Mouse (Mus musculus) embryonic facial prominence, embryonic 12.5 days (tissue): Measurements from ENCODE around the gene Zc3h12c. TPM values are rescaled to one million over a fixed set of nuclear protein-coding genes. Genes with fewer than 3 reads are reported as not detected.

Source experiments
- ATAC-seq: fragments of 200-750 bp; cut with Nextera tagmentation; 2 replicates; pipeline ENCODE4 v1.8.0; 2017; ENCODE audit not compliant: insufficient number of reproducible peaks, insufficient read depth, low FRiP score, low TSS enrichment
- H3K27ac ChIP-seq: fragments of 300-500 bp; sonication (generic); 2 replicates; pipeline ENCODE4 v1.5.1; 2016; ENCODE audit warnings: mild to moderate bottlenecking
- H3K27me3 ChIP-seq: fragments of 300-500 bp; sonication (generic); 2 replicates; pipeline ENCODE4 v1.6.1; 2016; ENCODE audit warnings: mild to moderate bottlenecking, moderate library complexity
- H3K36me3 ChIP-seq: fragments of 300-500 bp; sonication (generic); 2 replicates; pipeline ENCODE4 v1.6.1; 2016; ENCODE audit warnings: mild to moderate bottlenecking
- H3K4me1 ChIP-seq: fragments of 300-500 bp; sonication (generic); 2 replicates; pipeline ENCODE4 v1.6.1; 2016
- H3K4me2 ChIP-seq: fragments of 300-500 bp; sonication (generic); replicated peaks from 2 replicates; pipeline ENCODE4 v1.6.1; 2016; ENCODE audit warnings: mild to moderate bottlenecking, moderate library complexity
- H3K4me3 ChIP-seq: fragments of 300-500 bp; sonication (generic); 2 replicates; pipeline ENCODE4 v1.5.1; 2016; ENCODE audit warnings: mild to moderate bottlenecking
- H3K9ac ChIP-seq: fragments of 300-500 bp; sonication (generic); 2 replicates; pipeline ENCODE4 v1.6.1; 2016; ENCODE audit warnings: mild to moderate bottlenecking, moderate library complexity
- H3K9me3 ChIP-seq: fragments of 300-500 bp; sonication (generic); 2 replicates; pipeline ENCODE4 v1.6.1; 2016; ENCODE audit warnings: mild to moderate bottlenecking, moderate library complexity
- WGBS: fragments of 180-500 bp; shearing (Covaris S2); methylation state at CpG from one replicate; pipeline ENCODE4 v1.1.7; 2016; 5-methylcytosine and 5-hydroxymethylcytosine counted together
- polyA plus RNA-seq: library from polyadenylated mRNA; unstranded; fragments of >200 nt; fragmentation: Nextera tagmentation; extraction: Ambion mirVana; gene quantifications from 2 replicates; pipeline ENCODE4 v1.2.1, GENCODE M21; 2016

Gene Zc3h12c
- 3.8 and 3.9 TPM in 2 replicates for polyA plus RNA-seq

GRCm38 (mm10) chr9:52167863-52168685 is at the start of gene Zc3h12c:
Gene Zc3h12c (minus strand): TSS chr9:52168572.
- under 1% methylated on average over 85 of the region's 100 CpGs for WGBS
- peak within 1 kb of the TSS; percentile 61 for H3K4me2 ChIP-seq
- peak; percentile 76 for ATAC-seq
- H3K9me3 ChIP-seq: no peaks in the 10 kb centered on the region
- H3K27ac ChIP-seq: peak within 1 kb of the TSS; percentile 91
- peaks cover 17% of the 10 kb centered on the region for H3K27me3 ChIP-seq
- H3K4me3 ChIP-seq: peak within 1 kb of the TSS; percentile 88
- H3K9ac ChIP-seq: peak within 1 kb of the TSS; percentile 94
- no peaks in the 10 kb centered on the region for H3K4me1 ChIP-seq
- no peaks in the 10 kb centered on the region for H3K36me3 ChIP-seq

DNA sequence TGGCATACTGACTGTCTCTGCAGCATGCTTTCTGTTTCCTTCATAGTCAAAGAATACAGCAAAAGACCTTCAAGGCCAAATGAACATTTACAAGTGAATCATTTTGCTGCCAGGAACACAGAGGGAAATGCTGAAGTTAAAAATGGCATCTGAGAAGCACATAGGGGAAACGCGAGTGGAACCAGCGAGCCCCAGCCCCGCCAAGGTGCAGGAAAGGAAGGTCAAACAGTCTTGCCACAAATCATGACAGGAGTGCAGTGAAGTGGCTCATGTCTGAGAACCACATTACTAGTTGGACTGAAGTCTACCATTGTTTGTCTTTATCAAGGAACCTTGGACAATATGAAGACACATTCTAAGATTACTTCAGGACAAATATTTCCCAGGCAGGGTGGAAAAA is 49.3 kb upstream of the Zc3h12c start:
- Histone ChIP-seq H3K4me3 (no peak overlapping the region), H3K9me3 (no peaks in the 10 kb centered on the region), H3K4me1 (no peaks in the 10 kb centered on the region), H3K9ac (no peak overlapping the region), H3K36me3 (no peaks in the 10 kb centered on the region), H3K27me3 (no peaks in the 10 kb centered on the region), H3K27ac (no peak overlapping the region), H3K4me2 (no peak overlapping the region)
- 77% methylated on average over 4 of the region's 4 CpGs for WGBS
- ATAC-seq: no peak

GRCm38 (mm10) chr9:52215291-52215690 is 46.9 kb upstream of the Zc3h12c start:
- Histone ChIP-seq H3K36me3 (no peaks in the 10 kb centered on the region), H3K9me3 (no peaks in the 10 kb centered on the region), H3K27me3 (no peaks in the 10 kb centered on the region), H3K27ac (no peak overlapping the region), H3K4me1 (no peaks in the 10 kb centered on the region), H3K9ac (no peak overlapping the region), H3K4me3 (no peak overlapping the region), H3K4me2 (no peak overlapping the region)
- WGBS: 77% methylated on average over 3 of the region's 3 CpGs
- ATAC-seq: no peak

GRCm38 (mm10) chr9:52212416-52212815 is 44.0 kb upstream of the Zc3h12c start:
- no peak overlapping the region for H3K9ac ChIP-seq
- ATAC-seq: no peak
- H3K36me3 ChIP-seq: no peaks in the 10 kb centered on the region
- no peak overlapping the region for H3K27ac ChIP-seq
- WGBS: 79% methylated on average over 6 of the region's 6 CpGs
- no peak overlapping the region for H3K4me2 ChIP-seq
- no peak overlapping the region for H3K4me3 ChIP-seq
- H3K9me3 ChIP-seq: no peaks in the 10 kb centered on the region
- no peaks in the 10 kb centered on the region for H3K27me3 ChIP-seq
- H3K4me1 ChIP-seq: no peaks in the 10 kb centered on the region

DNA sequence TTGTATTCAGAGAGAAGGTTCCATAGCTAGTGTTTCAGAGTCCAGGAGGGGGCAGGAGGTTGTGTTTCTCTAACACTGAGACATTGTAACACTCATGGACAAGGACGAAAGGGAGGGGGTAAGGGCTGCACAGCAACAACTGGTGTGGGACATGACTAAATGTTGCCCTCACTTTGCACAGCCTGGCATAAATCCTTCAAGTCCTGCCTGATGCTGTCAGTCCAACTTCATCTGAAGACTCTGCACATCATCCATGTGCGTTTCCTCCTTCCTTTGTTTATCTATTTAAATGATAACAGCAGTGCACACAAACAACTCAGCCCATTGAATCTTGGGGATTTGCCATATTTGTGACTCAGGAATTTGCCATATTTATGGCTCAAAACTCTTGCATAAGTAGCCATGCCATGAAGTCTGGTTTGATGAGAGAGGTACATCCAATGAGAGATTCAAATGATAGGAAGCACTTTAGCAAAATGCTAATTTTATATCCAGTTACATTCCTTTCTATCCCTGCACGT is 40.2 kb upstream of the Zc3h12c start:
- no peaks in the 10 kb centered on the region for H3K9me3 ChIP-seq
- 70% methylated on average over 3 of the region's 3 CpGs for WGBS
- H3K9ac ChIP-seq: no peak overlapping the region
- no peaks in the 10 kb centered on the region for H3K4me1 ChIP-seq
- no peak for ATAC-seq
- H3K36me3 ChIP-seq: no peaks in the 10 kb centered on the region
- no peak overlapping the region for H3K4me2 ChIP-seq
- no peak overlapping the region for H3K4me3 ChIP-seq
- H3K27ac ChIP-seq: no peak overlapping the region
- no peaks in the 10 kb centered on the region for H3K27me3 ChIP-seq

GRCm38 (mm10) chr9:52203189-52203588 is 34.8 kb upstream of the Zc3h12c start:
- no peak for ATAC-seq
- Histone ChIP-seq H3K27me3 (no peaks in the 10 kb centered on the region), H3K9ac (no peak overlapping the region), H3K4me2 (no peak overlapping the region), H3K27ac (no peak overlapping the region), H3K9me3 (no peaks in the 10 kb centered on the region), H3K36me3 (no peaks in the 10 kb centered on the region), H3K4me1 (no peaks in the 10 kb centered on the region), H3K4me3 (no peak overlapping the region)
- WGBS: 83% methylated on average over 4 of the region's 4 CpGs

GRCm38 (mm10) chr9:52200271-52200670 is 31.9 kb upstream of the Zc3h12c start:
- no peaks in the 10 kb centered on the region for H3K4me1 ChIP-seq
- H3K36me3 ChIP-seq: no peaks in the 10 kb centered on the region
- H3K4me3 ChIP-seq: no peak overlapping the region
- H3K9ac ChIP-seq: no peak overlapping the region
- H3K27me3 ChIP-seq: no peaks in the 10 kb centered on the region
- no peak overlapping the region for H3K4me2 ChIP-seq
- H3K9me3 ChIP-seq: no peaks in the 10 kb centered on the region
- 88% methylated on average over 4 of the region's 4 CpGs for WGBS
- no peak for ATAC-seq
- H3K27ac ChIP-seq: no peak overlapping the region

GRCm38 (mm10) chr9:52195853-52196252 is 27.5 kb upstream of the Zc3h12c start:
- 88% methylated on average over 3 of the region's 3 CpGs for WGBS
- Histone ChIP-seq H3K9ac (no peak overlapping the region), H3K27ac (no peak overlapping the region), H3K9me3 (no peaks in the 10 kb centered on the region), H3K36me3 (no peaks in the 10 kb centered on the region), H3K4me3 (no peak overlapping the region), H3K4me2 (no peak overlapping the region), H3K27me3 (no peaks in the 10 kb centered on the region), H3K4me1 (no peaks in the 10 kb centered on the region)
- no peak for ATAC-seq

- Histone ChIP-seq H3K27me3 (no peaks in the 10 kb centered on the region), H3K9ac (no peak overlapping the region), H3K9me3 (no peaks in the 10 kb centered on the region), H3K4me1 (no peaks in the 10 kb centered on the region), H3K36me3 (no peaks in the 10 kb centered on the region), H3K4me3 (no peak overlapping the region), H3K4me2 (no peak overlapping the region), H3K27ac (no peak overlapping the region)
- 78% methylated on average over 5 of the region's 5 CpGs for WGBS
- ATAC-seq: no peak
Observed at GRCm38 (mm10) chr9:52193851-52194250, 25.5 kb upstream of the Zc3h12c start.

- H3K9ac ChIP-seq: no peak overlapping the region
- H3K4me2 ChIP-seq: no peak overlapping the region
- H3K4me1 ChIP-seq: 0 out of 2 replicates have a peak, but pooled peaks cover 5% of the 10 kb centered on the region
- no peaks in the 10 kb centered on the region for H3K9me3 ChIP-seq
- H3K36me3 ChIP-seq: no peaks in the 10 kb centered on the region
- no peak overlapping the region for H3K4me3 ChIP-seq
- no peak overlapping the region for H3K27ac ChIP-seq
- no peak for ATAC-seq
- no peaks in the 10 kb centered on the region for H3K27me3 ChIP-seq
- 84% methylated on average over 4 of the region's 4 CpGs for WGBS
Observed at GRCm38 (mm10) chr9:52190907-52191306, 22.5 kb upstream of the Zc3h12c start.

GRCm38 (mm10) chr9:52188106-52188505 is 19.7 kb upstream of the Zc3h12c start:
- H3K4me3 ChIP-seq: no peak overlapping the region
- H3K4me2 ChIP-seq: 0 out of 2 replicates have a peak overlapping the region, but pooled peaks have one; percentile 6
- WGBS: 16% methylated on average over 8 of the region's 8 CpGs
- no peaks in the 10 kb centered on the region for H3K27me3 ChIP-seq
- no peaks in the 10 kb centered on the region for H3K9me3 ChIP-seq
- H3K4me1 ChIP-seq: 0 out of 2 replicates have a peak, but pooled peaks cover 5% of the 10 kb centered on the region
- H3K9ac ChIP-seq: no peak overlapping the region
- no peak overlapping the region for H3K27ac ChIP-seq
- no peaks in the 10 kb centered on the region for H3K36me3 ChIP-seq
- ATAC-seq: no peak

GRCm38 (mm10) chr9:52186296-52186941 is 18.0 kb upstream of the Zc3h12c start:
- no peak overlapping the region for H3K4me3 ChIP-seq
- no peak for ATAC-seq
- no peak overlapping the region for H3K27ac ChIP-seq
- H3K9ac ChIP-seq: no peak overlapping the region
- H3K27me3 ChIP-seq: no peaks in the 10 kb centered on the region
- no peak overlapping the region for H3K4me2 ChIP-seq
- 34% methylated on average over 3 of the region's 3 CpGs for WGBS
- no peaks in the 10 kb centered on the region for H3K36me3 ChIP-seq
- no peaks in the 10 kb centered on the region for H3K9me3 ChIP-seq
- H3K4me1 ChIP-seq: 0 out of 2 replicates have a peak, but pooled peaks cover 5% of the 10 kb centered on the region
